Mouse (Mus musculus): ENCODE measurements around the gene Cabp7. TPM values are rescaled to one million over a fixed set of nuclear protein-coding genes. Genes with fewer than 3 reads are reported as not detected.

Cabp7 gene
- polyA plus RNA-seq, 1 experiment from 2014 or later, result 0.17 TPM

Other genes with a start within 250 kb of the Cabp7 start
- 26.7 and 30.6 TPM in 2 replicates for gene Mtmr3, start 151.9 kb downstream of the Cabp7 start, polyA plus RNA-seq (2015; fragmentation: Nextera tagmentation; extraction: Ambion mirVana)
- gene Gm11032, start 126.7 kb downstream of the Cabp7 start, polyA plus RNA-seq (2015; fragmentation: Nextera tagmentation; extraction: Ambion mirVana), result not detected in 2 replicates
- 33.8 and 35.5 TPM in 2 replicates for gene Ascc2, start 109.0 kb downstream of the Cabp7 start, polyA plus RNA-seq (2015; fragmentation: Nextera tagmentation; extraction: Ambion mirVana)
- 769 and 773 TPM in 2 replicates for gene Uqcr10, start 42.4 kb downstream of the Cabp7 start, polyA plus RNA-seq (2015; fragmentation: Nextera tagmentation; extraction: Ambion mirVana)
- gene Zmat5, start 42.1 kb downstream of the Cabp7 start, polyA plus RNA-seq (2015; fragmentation: Nextera tagmentation; extraction: Ambion mirVana), result 57.6 and 69.4 TPM in 2 replicates
- gene Nf2, start 102.8 kb upstream of the Cabp7 start, polyA plus RNA-seq (2015; fragmentation: Nextera tagmentation; extraction: Ambion mirVana), result 55.7 and 61.4 TPM in 2 replicates
- gene Nipsnap1, start 127.2 kb upstream of the Cabp7 start, polyA plus RNA-seq (2015; fragmentation: Nextera tagmentation; extraction: Ambion mirVana), result 61.6 and 65.8 TPM in 2 replicates
- gene Thoc5, start 148.5 kb upstream of the Cabp7 start, polyA plus RNA-seq (2015; fragmentation: Nextera tagmentation; extraction: Ambion mirVana), result 37.6 and 39.7 TPM in 2 replicates
- 0.14 and 0.23 TPM in 2 replicates for gene Nefh, start 201.3 kb upstream of the Cabp7 start, polyA plus RNA-seq (2015; fragmentation: Nextera tagmentation; extraction: Ambion mirVana)
- gene Ap1b1, start 240.0 kb upstream of the Cabp7 start, polyA plus RNA-seq (2015; fragmentation: Nextera tagmentation; extraction: Ambion mirVana), result 47.2 and 49.1 TPM in 2 replicates